Mouse (Mus musculus) midbrain, embryonic 12.5 days (tissue): Measurements from ENCODE around the gene Lgr5. TPM values are rescaled to one million over a fixed set of nuclear protein-coding genes. Genes with fewer than 3 reads are reported as not detected.
A peak's percentile ranks its signal among the peaks of the same experiment; 100 is the strongest.

Experiments
- ATAC-seq: fragments of 200-750 bp; cut with Nextera tagmentation; 2 replicates; pipeline ENCODE4 v1.8.0; 2017; ENCODE audit warnings: low read depth, moderate TSS enrichment, moderate library complexity; ENCODE audit not compliant: low FRiP score
- H3K27ac ChIP-seq: fragments of 300-500 bp; sonication (generic); replicated peaks from 2 replicates; pipeline ENCODE4 v1.5.1; 2016; ENCODE audit warnings: mild to moderate bottlenecking
- H3K27me3 ChIP-seq: fragments of 300-500 bp; sonication (generic); 2 replicates; pipeline ENCODE4 v1.6.1; 2016; ENCODE audit warnings: mild to moderate bottlenecking
- H3K36me3 ChIP-seq: fragments of 300-500 bp; sonication (generic); 2 replicates; pipeline ENCODE4 v1.6.1; 2016
- H3K4me1 ChIP-seq: fragments of 300-500 bp; sonication (generic); 2 replicates; pipeline ENCODE4 v1.6.1; 2016
- H3K4me2 ChIP-seq: fragments of 300-500 bp; sonication (generic); replicated peaks from 2 replicates; pipeline ENCODE4 v1.6.1; 2016; ENCODE audit warnings: mild to moderate bottlenecking, moderate library complexity
- H3K4me3 ChIP-seq: fragments of 300-500 bp; sonication (generic); 2 replicates; pipeline ENCODE4 v1.5.1; 2016; ENCODE audit warnings: mild to moderate bottlenecking
- H3K9ac ChIP-seq: fragments of 300-500 bp; sonication (generic); replicated peaks from 2 replicates; pipeline ENCODE4 v1.6.1; 2016; ENCODE audit warnings: mild to moderate bottlenecking, moderate library complexity
- H3K9me3 ChIP-seq: fragments of 300-500 bp; sonication (generic); 2 replicates; pipeline ENCODE4 v1.6.1; 2016; ENCODE audit warnings: mild to moderate bottlenecking
- WGBS: fragments of 180-500 bp; shearing (Covaris S2); methylation state at CpG from one replicate; pipeline ENCODE4 v1.1.7; 2016; 5-methylcytosine and 5-hydroxymethylcytosine counted together
- polyA plus RNA-seq: library from polyadenylated mRNA; unstranded; fragments of >200 nt; fragmentation: Nextera tagmentation; extraction: Ambion mirVana; gene quantifications from 2 replicates; pipeline ENCODE4 v1.2.1, GENCODE M21; 2016

Lgr5 gene
- polyA plus RNA-seq, 1 experiment from 2014 or later: 3.3 TPM

DNA sequence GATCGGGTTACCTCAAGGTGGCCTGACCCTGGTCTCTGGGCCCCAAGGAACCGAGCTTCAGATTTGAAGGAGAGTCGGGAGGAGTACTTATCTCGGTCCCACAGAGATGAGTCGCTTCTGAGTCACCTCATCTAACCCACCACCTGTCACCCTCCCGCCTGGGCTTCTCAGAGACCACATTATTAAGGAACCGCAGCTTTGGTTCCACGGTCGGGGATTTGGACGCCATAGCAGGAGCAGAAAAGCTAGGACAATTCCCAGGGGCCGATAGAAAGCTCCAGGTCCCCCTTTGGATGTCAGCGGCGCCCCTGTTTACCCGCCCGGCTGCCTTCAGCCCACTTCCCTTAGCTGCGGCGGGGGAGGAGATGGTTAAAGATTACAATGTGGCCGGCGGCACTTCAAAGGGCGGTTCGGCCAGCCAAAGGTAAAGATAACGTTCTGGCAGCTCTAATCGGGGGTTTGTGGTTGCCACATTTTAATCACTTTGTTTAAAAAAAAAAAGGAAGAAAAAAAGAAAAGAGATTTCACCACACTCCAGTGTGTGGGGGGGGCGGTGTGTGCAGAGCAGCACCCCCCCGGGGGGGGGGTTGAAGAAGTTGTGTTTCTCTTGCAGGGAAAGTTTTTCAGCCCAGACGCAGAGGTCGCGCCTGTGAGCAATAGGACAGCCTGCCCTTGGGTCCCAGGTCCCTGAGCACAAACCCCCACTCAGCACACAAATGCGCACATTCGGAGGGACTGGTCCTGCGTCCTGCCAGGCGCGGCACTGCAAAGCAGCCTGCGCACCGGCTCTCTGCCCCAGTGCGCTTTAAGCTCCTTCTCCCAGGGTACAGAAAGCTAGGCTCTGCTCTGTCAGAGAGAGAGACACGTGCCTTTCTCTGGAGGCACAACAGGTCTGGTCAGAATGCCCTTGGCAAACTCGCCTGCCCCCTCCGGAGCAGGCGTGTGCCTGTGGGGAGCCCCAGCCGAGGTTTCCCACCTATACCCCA, 1.0 kb downstream of the Lgr5 start:
- H3K9me3 ChIP-seq: no peaks in the 10 kb centered on the region
- peaks cover 56% of the 10 kb centered on the region for H3K27me3 ChIP-seq
- H3K4me3 ChIP-seq: peak overlapping the region; percentile 54
- H3K9ac ChIP-seq: peak overlapping the region; percentile 50
- under 1% methylated on average over 41 of the region's 41 CpGs for WGBS
- H3K27ac ChIP-seq: no peak overlapping the region
- peaks cover 27% of the 10 kb centered on the region for H3K4me1 ChIP-seq
- no peaks in the 10 kb centered on the region for H3K36me3 ChIP-seq
- H3K4me2 ChIP-seq: peak overlapping the region; percentile 99
- ATAC-seq: peak; percentile 75

DNA sequence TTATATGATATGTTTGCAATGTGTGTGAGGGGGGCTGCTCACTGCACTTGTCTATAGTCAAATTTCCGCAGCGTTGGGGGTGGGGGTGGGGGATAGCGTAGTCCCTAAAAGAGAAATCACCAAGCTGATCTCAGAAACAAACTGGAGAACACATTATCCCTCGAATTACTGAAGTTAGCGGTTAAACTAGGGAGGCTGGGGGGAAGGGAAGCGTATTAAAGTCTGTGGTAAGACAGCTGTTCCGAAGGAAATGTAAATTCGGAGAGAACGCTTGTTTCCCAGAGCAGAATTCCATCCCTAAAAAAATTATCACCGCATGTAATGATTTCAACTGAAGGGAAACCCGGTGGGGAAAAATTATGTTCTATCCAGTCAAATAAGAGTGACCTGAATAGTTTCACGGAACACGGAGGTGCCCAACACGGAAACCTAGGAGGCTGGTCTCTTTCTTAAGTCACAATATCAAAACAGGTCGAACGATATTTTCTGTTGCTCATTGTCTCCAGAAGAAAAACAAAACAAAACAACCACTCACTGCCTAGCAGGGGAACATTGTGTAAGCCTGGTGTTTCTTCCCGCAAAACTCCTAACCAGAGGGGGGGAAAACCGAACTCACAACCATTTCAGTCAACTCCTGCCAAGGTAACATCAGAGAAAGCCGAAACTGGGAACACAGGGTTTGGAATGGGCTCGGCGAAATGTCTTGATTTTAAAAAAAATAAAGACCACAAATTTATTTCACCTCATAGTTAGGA, 1.9 kb downstream of the Lgr5 start:
- Histone ChIP-seq H3K9me3 (no peaks in the 10 kb centered on the region), H3K27me3 (peaks cover 61% of the 10 kb centered on the region), H3K9ac (no peak overlapping the region), H3K36me3 (no peaks in the 10 kb centered on the region), H3K27ac (no peak overlapping the region), H3K4me3 (peak overlapping the region; percentile 54), H3K4me1 (peaks cover 27% of the 10 kb centered on the region), H3K4me2 (peak overlapping the region; percentile 99)
- WGBS: under 1% methylated on average over 21 of the region's 21 CpGs
- no peak for ATAC-seq

DNA sequence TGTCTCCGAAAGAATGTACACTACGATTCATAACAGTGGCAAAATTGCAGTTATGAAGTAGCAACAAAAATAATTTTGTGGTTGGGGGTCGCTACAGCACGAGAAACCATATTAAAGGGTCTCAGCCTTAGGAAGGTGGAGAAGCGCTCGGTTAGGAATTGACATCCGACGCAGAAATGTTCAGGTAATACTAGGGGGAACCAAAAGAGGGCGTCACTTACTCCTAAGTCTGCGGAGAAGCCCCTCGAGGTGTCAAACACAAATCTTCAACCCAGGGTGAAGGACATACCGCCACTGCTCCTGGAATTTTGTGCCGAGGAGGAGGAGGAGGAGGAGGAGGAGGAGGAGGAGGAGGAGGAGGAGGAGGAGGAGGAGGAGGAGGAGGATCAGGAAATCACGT, 2.9 kb downstream of the Lgr5 start:
- peak overlapping the region; percentile 54 for H3K4me3 ChIP-seq
- H3K4me2 ChIP-seq: peak overlapping the region; percentile 99; the same call in 1 of the 2 replicates
- no peaks in the 10 kb centered on the region for H3K9me3 ChIP-seq
- H3K27me3 ChIP-seq: peaks cover 66% of the 10 kb centered on the region
- H3K4me1 ChIP-seq: peaks cover 29% of the 10 kb centered on the region
- no peak for ATAC-seq
- no peaks in the 10 kb centered on the region for H3K36me3 ChIP-seq
- no peak overlapping the region for H3K27ac ChIP-seq
- no peak overlapping the region for H3K9ac ChIP-seq
- WGBS: 26% methylated on average over 12 of the region's 14 CpGs

DNA sequence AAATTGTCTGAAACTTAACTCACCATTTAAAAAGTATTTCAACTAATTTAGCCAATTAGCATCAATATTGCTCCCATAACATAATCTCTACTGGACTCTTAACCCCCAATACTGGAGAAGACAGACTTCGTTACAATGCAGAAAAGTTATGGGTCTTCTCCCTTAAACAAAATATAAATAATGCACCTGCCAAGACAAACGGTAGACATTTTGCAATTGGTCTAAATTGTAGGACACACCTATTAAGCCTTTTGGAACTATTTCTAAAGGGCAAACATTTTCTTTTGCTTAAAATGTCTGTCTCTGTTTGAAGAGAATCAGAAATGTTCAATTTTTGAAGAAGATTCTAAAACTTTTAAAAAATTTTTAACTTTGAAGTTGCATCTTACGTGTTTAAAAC, 4.5 kb downstream of the Lgr5 start:
- H3K4me3 ChIP-seq: no peak overlapping the region
- H3K4me1 ChIP-seq: peaks cover 30% of the 10 kb centered on the region
- ATAC-seq: no peak
- no peak overlapping the region for H3K9ac ChIP-seq
- H3K36me3 ChIP-seq: no peaks in the 10 kb centered on the region
- no peak overlapping the region for H3K27ac ChIP-seq
- H3K4me2 ChIP-seq: no peak overlapping the region
- 90% methylated on average over 3 of the region's 3 CpGs for WGBS
- peaks cover 58% of the 10 kb centered on the region for H3K27me3 ChIP-seq
- no peaks in the 10 kb centered on the region for H3K9me3 ChIP-seq

DNA sequence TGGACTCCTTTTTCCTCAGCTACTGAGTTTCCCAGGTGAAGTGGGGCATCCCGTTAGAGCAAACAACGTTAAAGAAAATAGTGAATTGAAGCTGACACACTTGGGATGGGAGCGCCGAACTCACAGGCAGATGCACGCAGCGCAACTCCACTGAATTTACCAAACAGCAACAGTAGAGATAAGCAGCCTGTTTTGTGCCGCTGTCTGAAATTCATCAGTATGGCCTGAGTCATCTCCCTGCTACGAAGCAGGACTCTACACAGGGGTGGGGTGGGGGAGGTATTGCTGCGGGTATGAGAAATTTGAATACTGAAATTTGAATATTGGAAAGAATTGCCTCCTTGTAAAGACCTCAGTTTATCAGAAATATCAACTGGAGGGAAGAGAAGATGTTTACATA, 5.6 kb downstream of the Lgr5 start:
- Histone ChIP-seq H3K4me3 (no peak overlapping the region), H3K36me3 (no peaks in the 10 kb centered on the region), H3K27me3 (peaks cover 57% of the 10 kb centered on the region), H3K9me3 (no peaks in the 10 kb centered on the region), H3K4me1 (peaks cover 22% of the 10 kb centered on the region), H3K4me2 (no peak overlapping the region), H3K27ac (no peak overlapping the region), H3K9ac (no peak overlapping the region)
- no peak for ATAC-seq
- 78% methylated on average over 9 of the region's 9 CpGs for WGBS

DNA sequence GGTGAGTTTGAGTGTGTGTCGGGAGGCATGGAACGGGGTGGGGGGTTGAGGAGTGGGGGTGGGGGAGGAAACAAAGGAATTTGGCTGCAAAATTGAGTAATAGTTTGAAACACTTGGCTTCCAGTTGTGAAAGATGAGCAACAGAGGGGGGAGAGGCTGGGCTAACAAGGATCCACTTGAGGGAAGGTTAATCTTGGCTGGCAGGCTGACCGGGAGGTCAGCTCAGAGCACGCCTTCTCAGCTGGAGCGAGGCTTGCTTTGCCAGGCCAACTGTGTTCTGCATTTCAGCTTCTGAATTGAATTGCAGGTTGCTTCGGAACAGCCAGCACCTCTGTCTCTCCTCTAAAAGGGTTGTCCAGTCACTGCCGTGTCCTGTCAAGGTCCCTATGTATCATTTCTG, 8.1 kb downstream of the Lgr5 start:
- Histone ChIP-seq H3K27me3 (peaks cover 39% of the 10 kb centered on the region), H3K4me2 (no peak overlapping the region; the same call in 1 of the 2 replicates), H3K36me3 (no peaks in the 10 kb centered on the region), H3K4me3 (no peak overlapping the region), H3K27ac (no peak overlapping the region), H3K4me1 (peaks cover 5% of the 10 kb centered on the region; the same call in 1 of the 2 replicates), H3K9ac (no peak overlapping the region), H3K9me3 (no peaks in the 10 kb centered on the region)
- 3% methylated on average over 7 of the region's 7 CpGs for WGBS
- 0 out of 2 replicates have a peak, but pooled peaks have one; percentile 27 for ATAC-seq

DNA sequence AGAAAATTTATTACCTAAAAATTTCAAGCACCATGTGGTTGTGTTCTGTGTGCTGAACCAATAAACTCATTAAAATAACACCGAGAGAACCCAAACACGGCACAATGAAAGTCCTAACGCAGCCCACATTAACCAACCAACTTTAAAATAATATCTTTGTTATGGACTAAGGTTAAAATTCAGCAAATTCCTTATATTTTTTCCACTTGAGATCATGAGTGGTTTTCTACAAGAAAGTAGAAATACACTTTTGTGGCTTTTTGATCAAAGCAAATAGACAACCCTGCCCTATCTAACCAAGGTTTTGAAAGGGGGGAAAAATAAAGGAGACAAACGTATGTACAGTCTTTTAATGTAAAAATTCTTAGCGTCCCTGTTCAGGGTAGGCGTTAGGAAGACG, 8.5 kb downstream of the Lgr5 start:
- Histone ChIP-seq H3K9ac (no peak overlapping the region), H3K36me3 (no peaks in the 10 kb centered on the region), H3K4me2 (no peak overlapping the region), H3K4me3 (no peak overlapping the region), H3K9me3 (no peaks in the 10 kb centered on the region), H3K4me1 (peaks cover 5% of the 10 kb centered on the region; the same call in 1 of the 2 replicates), H3K27me3 (peaks cover 35% of the 10 kb centered on the region), H3K27ac (no peak overlapping the region)
- ATAC-seq: no peak
- whole genome bisulfite sequencing: 55% methylated on average over 7 of the region's 7 CpGs

DNA sequence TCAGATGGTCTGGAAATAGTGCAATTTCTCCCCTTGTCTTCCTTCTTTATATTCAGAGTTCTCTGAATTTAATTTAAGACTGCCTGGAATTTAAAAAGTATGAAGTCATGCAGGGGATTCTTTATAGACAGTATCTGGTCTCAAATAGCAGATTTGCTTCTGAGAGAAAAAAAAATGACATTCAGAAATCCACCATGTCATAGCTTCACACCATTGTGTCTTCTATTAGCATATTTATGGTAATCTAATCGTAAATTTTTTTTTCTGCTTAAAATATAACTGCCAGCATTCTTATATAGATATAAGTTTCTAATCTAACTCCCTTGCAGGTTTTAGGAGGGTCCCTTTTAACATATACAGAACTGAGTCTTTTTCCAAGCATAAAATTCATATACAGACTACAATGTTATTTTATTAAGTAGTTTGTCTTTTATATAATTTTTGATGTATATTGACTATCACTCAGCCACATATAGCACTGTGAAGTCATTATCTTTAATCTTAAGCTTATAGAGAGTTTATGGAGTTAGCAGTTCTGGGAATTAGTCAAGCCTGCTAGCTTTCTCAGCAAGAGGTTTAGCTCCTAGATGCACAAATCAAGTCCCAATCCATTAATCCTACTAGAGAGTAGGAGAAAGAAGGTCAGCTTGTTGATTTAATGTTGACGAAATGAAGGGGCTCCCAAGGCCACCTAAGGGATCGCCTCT, 15.7 kb downstream of the Lgr5 start:
- Histone ChIP-seq H3K9ac (no peak overlapping the region), H3K36me3 (no peaks in the 10 kb centered on the region), H3K4me3 (no peak overlapping the region), H3K9me3 (0 out of 2 replicates have a peak, but pooled peaks cover 5% of the 10 kb centered on the region), H3K27me3 (peaks cover 5% of the 10 kb centered on the region; the same call in 1 of the 2 replicates), H3K4me2 (no peak overlapping the region), H3K4me1 (peaks cover 20% of the 10 kb centered on the region), H3K27ac (0 out of 2 replicates have a peak overlapping the region, but pooled peaks have one; percentile 4)
- 14% methylated on average over 3 of the region's 3 CpGs for WGBS
- peak; percentile 25; the same call in 1 of the 2 replicates for ATAC-seq

DNA sequence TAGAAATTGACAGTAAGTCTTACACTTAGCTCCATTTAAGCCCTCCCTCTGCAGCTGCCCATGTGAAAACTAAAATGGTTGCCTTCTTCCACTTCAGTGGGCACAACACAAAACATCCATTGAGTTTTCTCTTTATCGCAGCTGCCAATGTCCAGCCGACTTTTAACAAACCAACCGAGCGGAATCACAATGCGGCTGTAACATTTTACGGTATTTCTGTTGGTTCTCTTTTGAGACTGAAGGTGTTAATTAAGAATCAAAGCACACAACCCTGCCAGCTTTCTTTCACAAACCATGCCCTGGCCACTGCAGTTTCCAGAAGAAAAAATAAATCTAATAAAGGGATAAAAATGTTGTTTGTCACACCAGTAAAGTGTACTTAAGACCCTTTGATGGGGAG, 16.3 kb downstream of the Lgr5 start:
- peak overlapping the region; percentile 39; the same call in 1 of the 2 replicates for H3K27ac ChIP-seq
- no peak overlapping the region for H3K4me3 ChIP-seq
- H3K4me2 ChIP-seq: peak overlapping the region; percentile 15; the same call in 1 of the 2 replicates
- ATAC-seq: peak; percentile 62
- peaks cover 20% of the 10 kb centered on the region for H3K4me1 ChIP-seq
- 8% methylated on average over 6 of the region's 6 CpGs for WGBS
- H3K36me3 ChIP-seq: no peaks in the 10 kb centered on the region
- peaks cover 5% of the 10 kb centered on the region; the same call in 1 of the 2 replicates for H3K27me3 ChIP-seq
- H3K9ac ChIP-seq: no peak overlapping the region
- 0 out of 2 replicates have a peak, but pooled peaks cover 5% of the 10 kb centered on the region for H3K9me3 ChIP-seq

DNA sequence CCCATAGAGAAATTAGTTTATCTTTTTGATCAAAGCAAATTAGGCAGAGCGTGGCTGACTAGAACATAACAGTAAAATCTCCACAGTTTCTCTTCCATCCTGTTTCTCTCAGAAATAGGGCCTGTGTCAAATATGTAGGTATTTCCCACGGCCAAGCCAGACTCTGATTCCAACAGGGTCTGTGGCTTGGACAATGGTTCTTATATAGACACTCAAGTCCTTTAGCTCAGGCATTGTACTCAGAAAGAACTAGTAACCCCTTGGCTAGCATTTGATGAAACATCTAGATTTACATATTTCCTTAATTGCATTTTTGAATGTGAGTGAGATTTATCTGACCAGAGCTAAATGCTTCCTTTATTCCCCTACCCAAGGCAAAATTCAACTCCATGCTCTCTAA, 17.0 kb downstream of the Lgr5 start:
- 34% methylated on average over 2 of the region's 2 CpGs for WGBS
- Histone ChIP-seq H3K36me3 (no peaks in the 10 kb centered on the region), H3K9ac (no peak overlapping the region), H3K4me3 (no peak overlapping the region), H3K4me1 (peaks cover 20% of the 10 kb centered on the region), H3K9me3 (0 out of 2 replicates have a peak, but pooled peaks cover 5% of the 10 kb centered on the region), H3K27me3 (peaks cover 5% of the 10 kb centered on the region; the same call in 1 of the 2 replicates), H3K27ac (peak overlapping the region; percentile 39; the same call in 1 of the 2 replicates), H3K4me2 (0 out of 2 replicates have a peak overlapping the region, but pooled peaks have one; percentile 0)
- ATAC-seq: no peak
